Mouse (Mus musculus) embryonic facial prominence, embryonic 12.5 days (tissue): Measurements from ENCODE around the gene Naaladl2. TPM values are rescaled to one million over a fixed set of nuclear protein-coding genes. Genes with fewer than 3 reads are reported as not detected.
"Not testable (repeated sequence)": the region's sequence is repeated elsewhere in the genome, so short reads cannot be mapped to it uniquely, and the experiment has no call there.

Experiments
- ATAC-seq: fragments of 200-750 bp; cut with Nextera tagmentation; 2 replicates; pipeline ENCODE4 v1.8.0; 2017; ENCODE audit not compliant: insufficient number of reproducible peaks, insufficient read depth, low FRiP score, low TSS enrichment
- H3K27ac ChIP-seq: fragments of 300-500 bp; sonication (generic); 2 replicates; pipeline ENCODE4 v1.5.1; 2016; ENCODE audit warnings: mild to moderate bottlenecking
- H3K27me3 ChIP-seq: fragments of 300-500 bp; sonication (generic); 2 replicates; pipeline ENCODE4 v1.6.1; 2016; ENCODE audit warnings: mild to moderate bottlenecking, moderate library complexity
- H3K36me3 ChIP-seq: fragments of 300-500 bp; sonication (generic); 2 replicates; pipeline ENCODE4 v1.6.1; 2016; ENCODE audit warnings: mild to moderate bottlenecking
- H3K4me1 ChIP-seq: fragments of 300-500 bp; sonication (generic); 2 replicates; pipeline ENCODE4 v1.6.1; 2016
- H3K4me2 ChIP-seq: fragments of 300-500 bp; sonication (generic); replicated peaks from 2 replicates; pipeline ENCODE4 v1.6.1; 2016; ENCODE audit warnings: mild to moderate bottlenecking, moderate library complexity
- H3K4me3 ChIP-seq: fragments of 300-500 bp; sonication (generic); 2 replicates; pipeline ENCODE4 v1.5.1; 2016; ENCODE audit warnings: mild to moderate bottlenecking
- H3K9ac ChIP-seq: fragments of 300-500 bp; sonication (generic); 2 replicates; pipeline ENCODE4 v1.6.1; 2016; ENCODE audit warnings: mild to moderate bottlenecking, moderate library complexity
- H3K9me3 ChIP-seq: fragments of 300-500 bp; sonication (generic); 2 replicates; pipeline ENCODE4 v1.6.1; 2016; ENCODE audit warnings: mild to moderate bottlenecking, moderate library complexity
- WGBS: fragments of 180-500 bp; shearing (Covaris S2); methylation state at CpG from one replicate; pipeline ENCODE4 v1.1.7; 2016; 5-methylcytosine and 5-hydroxymethylcytosine counted together
- polyA plus RNA-seq: library from polyadenylated mRNA; unstranded; fragments of >200 nt; fragmentation: Nextera tagmentation; extraction: Ambion mirVana; gene quantifications from 2 replicates; pipeline ENCODE4 v1.2.1, GENCODE M21; 2016

The Naaladl2 gene
- polyA plus RNA-seq, 1 experiment from 2014 or later: 2.2 TPM

DNA sequence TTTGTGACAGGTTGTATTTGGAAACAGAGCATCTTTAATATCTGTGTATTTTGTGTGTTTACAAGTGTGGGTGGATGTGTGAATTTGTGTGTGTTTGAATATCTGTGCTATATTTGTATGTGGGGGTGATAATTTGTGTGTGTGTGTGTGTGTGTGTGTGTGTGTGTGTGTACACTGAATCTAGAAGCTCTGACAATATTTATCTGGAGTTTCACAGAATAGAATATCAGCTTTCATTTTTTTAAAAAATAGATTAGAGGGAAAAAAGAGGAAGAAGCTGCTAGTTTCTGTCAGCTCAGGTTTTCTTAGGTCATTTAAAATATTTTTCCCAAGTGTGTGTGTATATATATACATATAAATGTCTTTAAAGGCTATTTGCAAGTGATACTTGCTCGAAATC is 68.3 kb downstream of the Naaladl2 start:
- no peaks in the 10 kb centered on the region for H3K36me3 ChIP-seq
- no peaks in the 10 kb centered on the region for H3K27me3 ChIP-seq
- no peak overlapping the region for H3K9ac ChIP-seq
- no peak overlapping the region for H3K27ac ChIP-seq
- no peak overlapping the region for H3K4me3 ChIP-seq
- ATAC-seq: no peak
- H3K9me3 ChIP-seq: no peaks in the 10 kb centered on the region
- H3K4me1 ChIP-seq: no peaks in the 10 kb centered on the region
- H3K4me2 ChIP-seq: no peak overlapping the region
- 92% methylated on average over 1 of the region's 1 CpGs for WGBS

DNA sequence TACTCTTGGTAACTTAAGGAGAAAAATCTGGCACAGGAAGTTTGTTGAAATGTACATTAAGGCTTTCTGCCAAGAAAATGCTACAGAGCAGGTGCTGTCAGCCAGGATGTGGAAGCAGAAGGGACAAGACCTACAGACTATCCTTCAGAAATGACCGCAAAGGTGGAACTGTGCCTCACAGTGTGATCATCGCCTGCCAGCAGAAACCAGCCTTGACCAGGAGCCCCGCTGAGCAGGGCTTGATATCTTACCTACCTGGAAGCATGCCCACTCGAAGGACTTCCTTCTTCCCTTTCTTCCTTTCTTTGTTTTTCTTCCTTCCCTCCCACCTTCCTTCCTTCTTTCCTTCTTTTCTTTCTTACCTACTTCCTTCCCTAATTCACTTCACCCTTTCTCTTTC is 69.8 kb downstream of the Naaladl2 start:
- no peak overlapping the region for H3K4me3 ChIP-seq
- H3K4me2 ChIP-seq: no peak overlapping the region
- no peak for ATAC-seq
- WGBS: 69% methylated on average over 4 of the region's 4 CpGs
- no peaks in the 10 kb centered on the region for H3K4me1 ChIP-seq
- H3K36me3 ChIP-seq: no peaks in the 10 kb centered on the region
- H3K27me3 ChIP-seq: no peaks in the 10 kb centered on the region
- H3K9ac ChIP-seq: no peak overlapping the region
- no peaks in the 10 kb centered on the region for H3K9me3 ChIP-seq
- H3K27ac ChIP-seq: no peak overlapping the region

DNA sequence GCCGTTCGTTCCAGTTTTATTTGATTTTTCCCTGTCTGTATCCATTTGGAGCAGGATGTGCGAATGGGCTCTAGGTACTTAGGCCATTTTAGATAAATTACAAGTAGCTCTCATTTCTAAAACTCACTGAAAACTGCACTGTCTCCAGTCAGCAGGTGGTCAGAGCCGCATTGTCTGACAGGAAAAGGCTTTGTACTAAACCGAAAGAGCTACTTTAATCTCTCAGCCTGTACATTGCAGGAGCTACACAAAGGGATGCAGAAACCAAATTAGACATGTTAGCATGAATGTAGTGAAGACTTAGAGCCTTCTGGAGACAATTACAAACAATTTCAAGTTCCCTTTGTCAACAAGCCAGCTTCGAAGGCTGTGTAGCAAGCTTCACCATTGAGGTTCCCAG is 70.2 kb downstream of the Naaladl2 start:
- Histone ChIP-seq H3K36me3 (no peaks in the 10 kb centered on the region), H3K9me3 (no peaks in the 10 kb centered on the region), H3K27ac (no peak overlapping the region), H3K4me2 (no peak overlapping the region), H3K9ac (no peak overlapping the region), H3K4me3 (no peak overlapping the region), H3K4me1 (no peaks in the 10 kb centered on the region), H3K27me3 (no peaks in the 10 kb centered on the region)
- 45% methylated on average over 6 of the region's 6 CpGs for WGBS
- no peak for ATAC-seq

GRCm38 (mm10) chr3:25063217-25063616 is 80.8 kb downstream of the Naaladl2 start:
- H3K27ac ChIP-seq: no peak overlapping the region
- no peaks in the 10 kb centered on the region for H3K36me3 ChIP-seq
- no peak overlapping the region for H3K9ac ChIP-seq
- no peak overlapping the region for H3K4me2 ChIP-seq
- no peaks in the 10 kb centered on the region for H3K4me1 ChIP-seq
- 80% methylated on average over 4 of the region's 4 CpGs for WGBS
- H3K9me3 ChIP-seq: no peaks in the 10 kb centered on the region
- no peaks in the 10 kb centered on the region for H3K27me3 ChIP-seq
- ATAC-seq: no peak
- no peak overlapping the region for H3K4me3 ChIP-seq

DNA sequence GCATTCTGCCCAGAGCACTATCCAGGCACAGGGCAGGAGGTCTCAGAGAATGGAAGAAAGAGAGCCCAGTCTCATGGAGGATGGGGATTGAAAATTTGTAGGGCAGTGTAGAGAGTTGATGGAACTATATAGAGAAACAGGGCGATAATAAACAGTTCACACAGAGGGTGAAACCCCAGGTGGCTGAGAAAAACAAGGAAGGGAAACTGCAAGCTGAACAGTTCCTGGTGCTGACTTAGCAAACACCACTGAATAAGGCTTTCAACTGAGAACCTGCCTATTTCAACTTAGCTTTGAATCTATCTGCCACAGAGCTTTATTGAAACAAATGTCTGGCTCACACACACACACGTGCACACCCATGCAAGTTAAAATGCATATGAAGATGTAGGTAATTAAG is 91.1 kb downstream of the Naaladl2 start:
- H3K36me3 ChIP-seq: no peaks in the 10 kb centered on the region
- 40% methylated on average over 2 of the region's 2 CpGs for WGBS
- H3K27ac ChIP-seq: no peak overlapping the region
- H3K4me1 ChIP-seq: no peaks in the 10 kb centered on the region
- H3K4me3 ChIP-seq: no peak overlapping the region
- ATAC-seq: no peak
- H3K27me3 ChIP-seq: no peaks in the 10 kb centered on the region
- H3K9me3 ChIP-seq: no peaks in the 10 kb centered on the region
- no peak overlapping the region for H3K9ac ChIP-seq
- no peak overlapping the region for H3K4me2 ChIP-seq

- 73% methylated on average over 5 of the region's 5 CpGs for WGBS
- no peaks in the 10 kb centered on the region for H3K36me3 ChIP-seq
- ATAC-seq: no peak
- no peak overlapping the region for H3K27ac ChIP-seq
- H3K4me1 ChIP-seq: no peaks in the 10 kb centered on the region
- no peak overlapping the region for H3K4me3 ChIP-seq
- no peaks in the 10 kb centered on the region for H3K27me3 ChIP-seq
- H3K4me2 ChIP-seq: no peak overlapping the region
- H3K9ac ChIP-seq: no peak overlapping the region
- H3K9me3 ChIP-seq: no peaks in the 10 kb centered on the region
These were observed 124.1 kb downstream of the Naaladl2 start for GRCm38 (mm10) chr3:25019972-25020371.

DNA sequence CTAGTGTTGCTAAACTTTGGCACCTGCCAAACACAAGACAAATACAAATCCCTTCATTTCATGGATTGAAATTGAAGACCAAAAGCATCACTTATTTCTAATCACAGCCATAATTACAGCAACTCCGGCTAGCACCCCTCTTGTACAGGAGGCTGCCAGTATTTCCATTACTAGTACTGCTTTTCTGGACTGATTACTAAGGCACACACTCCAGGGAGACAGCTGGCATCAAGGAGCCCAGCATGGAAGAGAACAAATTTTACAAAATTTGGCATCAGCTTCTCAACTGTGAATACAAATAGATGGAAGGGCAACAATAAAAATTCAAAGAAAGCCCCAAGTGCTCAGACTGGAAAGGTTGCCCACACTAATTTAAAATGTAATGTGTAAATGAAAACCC is 133.3 kb downstream of the Naaladl2 start:
- no peaks in the 10 kb centered on the region for H3K27me3 ChIP-seq
- H3K4me1 ChIP-seq: no peaks in the 10 kb centered on the region
- WGBS: 70% methylated on average over 1 of the region's 1 CpGs
- H3K36me3 ChIP-seq: no peaks in the 10 kb centered on the region
- no peak for ATAC-seq
- H3K4me2 ChIP-seq: no peak overlapping the region
- no peak overlapping the region for H3K27ac ChIP-seq
- no peak overlapping the region for H3K9ac ChIP-seq
- H3K9me3 ChIP-seq: no peaks in the 10 kb centered on the region
- H3K4me3 ChIP-seq: no peak overlapping the region

DNA sequence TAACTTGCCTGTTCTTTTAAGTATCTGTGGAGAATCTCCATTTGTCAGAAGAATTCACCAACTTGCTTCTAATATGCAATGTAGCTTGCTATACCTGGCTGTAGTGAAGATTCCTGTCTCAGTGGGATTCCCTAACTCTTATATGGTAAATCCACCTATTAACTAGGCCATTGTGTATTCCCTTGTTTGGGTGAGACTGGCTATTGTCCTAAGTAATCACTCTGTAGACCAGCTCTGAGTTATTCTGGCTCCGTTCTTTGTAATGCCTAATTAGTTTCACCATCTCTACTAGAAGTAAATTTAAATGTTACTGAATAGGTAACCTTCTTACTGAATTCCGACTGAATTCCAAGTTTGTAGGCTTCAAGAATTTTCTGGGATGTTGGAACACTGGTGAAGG is 137.3 kb downstream of the Naaladl2 start:
- H3K9me3 ChIP-seq, H3K27me3 ChIP-seq, H3K4me2 ChIP-seq, H3K4me1 ChIP-seq, ATAC-seq, H3K27ac ChIP-seq, H3K4me3 ChIP-seq, H3K9ac ChIP-seq, H3K36me3 ChIP-seq: not testable (repeated sequence)
- WGBS: 58% methylated on average over 2 of the region's 2 CpGs

DNA sequence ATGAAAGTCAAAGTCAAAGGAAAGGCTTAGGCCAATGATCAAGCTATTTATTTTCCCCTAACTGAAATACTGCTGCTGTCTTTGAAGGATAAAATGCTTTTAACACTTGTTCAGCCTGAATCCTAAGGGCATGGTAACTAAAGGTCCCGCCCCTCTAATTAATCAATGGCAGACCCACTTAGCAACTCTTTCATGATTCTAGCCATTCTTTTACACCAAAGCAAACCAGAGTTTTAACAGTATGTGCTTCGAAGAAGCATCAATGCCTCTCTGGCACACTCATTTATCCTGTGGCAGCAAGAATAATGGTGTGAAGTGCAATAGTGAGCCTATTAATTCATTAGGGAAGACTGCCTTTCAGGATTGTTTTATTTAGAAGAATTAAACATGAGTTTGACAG is 151.5 kb downstream of the Naaladl2 start:
- Histone ChIP-seq H3K4me3 (no peak overlapping the region), H3K9me3 (no peaks in the 10 kb centered on the region), H3K36me3 (no peaks in the 10 kb centered on the region), H3K27ac (no peak overlapping the region), H3K9ac (no peak overlapping the region), H3K4me2 (no peak overlapping the region), H3K4me1 (no peaks in the 10 kb centered on the region), H3K27me3 (no peaks in the 10 kb centered on the region)
- WGBS: 78% methylated on average over 2 of the region's 2 CpGs
- no peak for ATAC-seq

- WGBS: 94% methylated on average over 3 of the region's 3 CpGs
- H3K4me2 ChIP-seq: no peak overlapping the region
- ATAC-seq: no peak
- no peak overlapping the region for H3K27ac ChIP-seq
- H3K27me3 ChIP-seq: no peaks in the 10 kb centered on the region
- no peaks in the 10 kb centered on the region for H3K4me1 ChIP-seq
- no peaks in the 10 kb centered on the region for H3K9me3 ChIP-seq
- H3K36me3 ChIP-seq: no peaks in the 10 kb centered on the region
- no peak overlapping the region for H3K9ac ChIP-seq
- H3K4me3 ChIP-seq: no peak overlapping the region
These were observed 152.0 kb downstream of the Naaladl2 start for GRCm38 (mm10) chr3:24992078-24992477.

DNA sequence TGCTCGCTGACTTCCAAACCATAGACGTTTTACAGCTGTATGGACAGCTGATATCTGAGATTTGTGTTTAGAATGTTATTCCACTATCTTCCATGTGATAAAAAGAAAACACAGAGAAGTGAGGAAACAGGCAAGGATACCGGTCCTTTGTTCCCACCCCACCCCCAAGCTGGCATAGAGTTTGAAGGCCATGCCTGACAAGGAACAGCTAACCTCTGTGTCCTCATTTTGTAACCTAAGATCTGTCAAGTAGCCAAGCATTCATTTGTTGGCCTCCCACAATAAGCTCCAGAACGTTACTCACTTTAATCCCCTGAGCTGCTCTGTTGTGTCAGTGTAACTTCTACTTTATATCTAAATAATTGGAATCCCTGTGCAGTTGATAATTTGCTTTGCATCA is 161.9 kb downstream of the Naaladl2 start:
- Histone ChIP-seq H3K27me3 (no peaks in the 10 kb centered on the region), H3K27ac (no peak overlapping the region), H3K4me2 (no peak overlapping the region), H3K36me3 (no peaks in the 10 kb centered on the region), H3K4me3 (no peak overlapping the region), H3K9ac (no peak overlapping the region), H3K4me1 (no peaks in the 10 kb centered on the region), H3K9me3 (no peaks in the 10 kb centered on the region)
- 69% methylated on average over 4 of the region's 4 CpGs for WGBS
- ATAC-seq: no peak

DNA sequence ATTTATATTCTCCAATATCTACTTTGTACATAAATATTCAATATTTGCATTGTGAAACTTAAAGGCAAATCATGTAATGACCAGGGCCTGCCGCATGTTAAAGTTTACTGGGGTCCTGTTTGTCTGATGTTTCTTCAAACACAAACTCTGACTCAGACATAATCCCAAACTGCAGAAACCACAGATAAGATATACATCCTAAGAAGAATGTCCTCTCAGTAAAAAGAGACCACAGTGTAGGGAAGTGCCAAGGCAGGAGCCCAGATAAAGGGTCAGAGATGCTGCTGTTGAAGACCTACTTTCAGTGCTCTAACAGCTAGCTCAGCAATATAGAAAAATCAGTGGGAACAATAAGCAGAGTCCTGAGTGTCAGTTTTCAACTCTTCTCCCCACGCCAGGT is 201.9 kb downstream of the Naaladl2 start:
- 85% methylated on average over 2 of the region's 2 CpGs for WGBS
- Histone ChIP-seq H3K9ac (no peak overlapping the region), H3K27ac (no peak overlapping the region), H3K4me2 (no peak overlapping the region), H3K4me3 (no peak overlapping the region), H3K36me3 (no peaks in the 10 kb centered on the region), H3K9me3 (no peaks in the 10 kb centered on the region), H3K4me1 (no peaks in the 10 kb centered on the region), H3K27me3 (no peaks in the 10 kb centered on the region)
- no peak for ATAC-seq

- H3K4me1 ChIP-seq: no peaks in the 10 kb centered on the region
- no peak overlapping the region for H3K4me2 ChIP-seq
- H3K9me3 ChIP-seq: no peaks in the 10 kb centered on the region
- ATAC-seq: no peak
- no peaks in the 10 kb centered on the region for H3K36me3 ChIP-seq
- H3K9ac ChIP-seq: no peak overlapping the region
- no peak overlapping the region for H3K4me3 ChIP-seq
- H3K27me3 ChIP-seq: no peaks in the 10 kb centered on the region
- WGBS: 81% methylated on average over 5 of the region's 5 CpGs
- no peak overlapping the region for H3K27ac ChIP-seq
These were observed 205.4 kb downstream of the Naaladl2 start for GRCm38 (mm10) chr3:24938507-24939182.
